Mouse (Mus musculus) left cerebral cortex, postnatal 14 days (tissue): ENCODE data around the gene Oxt. TPM values are rescaled to one million over a fixed set of nuclear protein-coding genes. Genes with fewer than 3 reads are reported as not detected.
A peak's percentile ranks its signal among the peaks of the same experiment; 100 is the strongest.

Experiments used
- DNase-seq, 2 experiments: peaks; one replicate each; pipeline ENCODE4 v3.0.0; 2021 to 2022; ENCODE audit warnings: low spot score in 2 of 2, mixed read lengths in 1 of 2
- intact Hi-C: fragments of 180-260 bp; cut with DNase I; formaldehyde crosslinking; loops from one replicate; pipeline ENCODE4 v1.15.1; 2025
- long read RNA-seq, 2 experiments: library from polyadenylated mRNA; stranded (forward); transcript quantifications; one replicate each; pipeline ENCODE4 v2.0.0; 2021
- total RNA-seq, 2 experiments: library from RNA; stranded (reverse); gene quantifications; 2 replicates each; pipeline ENCODE4 v1.2.3; 2021

The Oxt gene
- total RNA-seq: 1 to 10 TPM in 1 of 2 experiments, not detected in 1; 1.5 TPM
- long read RNA-seq, experiment 1: 0 reads
- long read RNA-seq, experiment 2: 0 reads

- DNase-seq: no peak
- intact Hi-C loops: no loop called here
Observed at GRCm38 (mm10) chr2:130575873-130576272, at the start of gene Oxt. TSS of gene Oxt (plus strand) at chr2:130576173.

DNA sequence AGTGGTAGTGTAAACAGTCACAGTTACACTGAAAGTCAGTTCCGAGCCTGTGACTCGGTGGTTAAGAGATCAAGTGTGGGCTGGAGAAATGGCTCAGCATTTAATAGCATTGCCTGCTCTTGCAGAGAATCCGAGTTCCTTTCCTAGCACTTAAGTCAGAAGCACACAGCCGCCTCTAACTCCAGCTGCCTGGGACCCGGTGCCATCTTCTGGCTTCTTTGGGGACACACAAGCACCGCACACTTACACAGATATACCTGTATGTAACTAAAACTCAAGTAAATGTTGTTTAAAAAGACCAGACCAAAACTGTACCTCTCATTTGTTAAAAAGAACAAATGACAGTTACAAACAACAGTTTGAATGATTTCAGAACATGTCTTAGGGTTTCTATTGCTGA is 47.5 kb upstream of the Oxt start:
- peak in 1 of 2 experiments; percentile 12 for DNase-seq
- intact Hi-C loops: loop anchor here (10.0 kb wide), 1 partner anchor 234 kb away; the partner anchor contains the start of gene Ebf4

- intact Hi-C loops: loop anchor here (10.0 kb wide), 1 partner anchor 234 kb away; the partner anchor contains the start of gene Ebf4
- DNase-seq: no peak
Observed at GRCm38 (mm10) chr2:130529290-130529689, 46.7 kb upstream of the Oxt start.

- intact Hi-C loops: loop anchor here (5.0 to 10.0 kb wide), 2 partner anchors 78 to 235 kb away; partner anchors contain the start of genes Ebf4 and Ptpra
- DNase-seq: no peak
Observed at GRCm38 (mm10) chr2:130529925-130530324, 46.0 kb upstream of the Oxt start.

DNA sequence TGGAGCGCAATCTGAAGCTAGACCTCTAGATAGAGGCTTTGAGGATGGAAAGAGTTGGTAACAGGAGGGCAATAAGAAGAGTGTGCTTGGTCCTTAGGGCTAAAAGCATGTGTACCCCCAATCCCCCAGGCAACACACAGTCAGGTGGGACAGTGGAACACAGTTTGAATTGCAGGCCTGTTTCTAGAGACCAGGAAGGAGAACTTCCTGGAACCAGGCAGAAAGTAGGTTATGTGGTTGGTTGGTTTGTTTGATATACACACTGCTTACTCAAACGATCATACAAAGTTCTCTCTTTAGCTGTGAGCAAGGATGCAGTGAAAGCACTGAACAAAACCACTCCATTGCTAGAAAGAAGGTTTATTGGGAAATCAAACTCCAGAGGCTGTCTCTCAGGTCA is 43.8 kb upstream of the Oxt start:
- DNase-seq: no peak
- intact Hi-C loops: loop anchor here (5.0 kb wide), 1 partner anchor 80 kb away; the partner anchor contains the start of gene Ptpra

DNA sequence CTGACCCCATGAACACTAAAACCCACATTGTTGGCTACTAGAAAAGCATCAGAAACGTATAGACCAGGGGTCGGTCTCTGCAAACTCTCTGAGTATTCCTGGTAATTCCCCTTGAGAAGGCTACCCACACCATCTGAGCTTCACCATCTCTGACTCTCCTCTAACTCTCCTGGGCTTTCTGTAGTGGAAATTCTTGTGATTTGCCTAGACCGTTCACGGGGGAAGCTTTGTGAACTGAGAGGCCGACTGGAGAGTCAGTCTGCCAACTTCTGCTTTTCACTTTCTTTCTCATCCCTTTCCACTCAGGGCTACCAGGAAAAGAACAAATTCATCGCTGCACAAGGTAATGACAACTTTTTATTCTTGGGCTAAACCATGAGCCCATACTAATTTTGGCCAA is 41.0 kb upstream of the Oxt start:
- intact Hi-C loops: no loop called here
- DNase-seq: no peak

GRCm38 (mm10) chr2:130536890-130537289 is 39.1 kb upstream of the Oxt start:
- no peak for DNase-seq

DNA sequence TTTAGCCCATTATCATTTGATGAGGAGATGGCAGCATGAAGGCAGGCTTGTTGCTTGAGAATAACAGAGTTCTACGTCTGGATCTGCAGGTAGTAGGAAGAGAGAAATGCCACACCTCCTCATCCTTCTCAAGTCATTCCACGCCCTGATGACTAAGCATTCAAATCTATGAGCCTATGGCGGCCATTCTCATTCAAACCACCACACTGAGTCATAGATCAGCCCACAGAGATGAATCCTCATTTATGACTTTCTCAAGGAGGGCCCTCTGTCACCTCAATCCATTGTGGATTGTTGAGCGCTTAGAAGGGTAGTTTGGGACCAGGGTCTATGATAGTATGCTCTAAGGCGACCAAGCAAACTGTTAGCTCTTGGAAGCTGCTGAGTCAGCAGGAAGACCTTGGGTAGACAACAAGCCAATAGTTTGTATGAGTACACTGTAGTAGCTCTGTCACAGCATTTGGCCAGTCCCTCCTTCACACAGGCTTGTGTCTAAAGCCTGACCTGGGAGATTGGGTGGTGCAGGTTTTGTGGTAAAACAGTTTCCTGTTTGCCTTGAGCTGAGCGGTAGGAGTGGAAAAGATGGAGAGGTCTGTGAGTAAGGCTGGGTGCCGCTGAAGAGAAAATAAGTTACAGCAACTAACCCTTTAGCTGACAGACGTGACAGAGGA is 37.0 kb upstream of the Oxt start:
- intact Hi-C loops: no loop called here
- DNase-seq: no peak

More at GRCm38 (mm10) chr2:130536890-130537289, 39.1 kb upstream of the Oxt start:
- intact Hi-C loops: no loop called here

- no peak for DNase-seq
- intact Hi-C loops: no loop called here
Observed at GRCm38 (mm10) chr2:130540266-130540665, 35.7 kb upstream of the Oxt start.

DNA sequence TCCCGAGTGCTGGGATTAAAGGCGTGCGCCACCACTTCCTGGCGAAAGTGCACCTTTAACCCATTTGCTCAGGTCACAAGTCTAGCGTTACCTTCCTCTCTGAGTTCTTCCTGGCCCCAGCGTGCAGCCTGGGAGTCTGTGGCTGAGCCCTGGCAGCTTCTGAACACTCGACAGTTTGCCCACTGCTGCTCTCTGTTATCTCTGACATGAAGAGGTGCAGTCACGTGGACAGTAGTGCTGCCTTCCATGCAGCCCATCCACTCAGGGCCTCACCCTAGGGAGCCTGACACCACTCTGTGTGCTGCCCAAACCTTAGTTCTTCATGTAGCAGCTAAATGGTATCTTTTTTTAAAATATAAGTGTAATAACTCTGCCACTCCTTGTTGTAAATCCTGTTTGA is 29.0 kb upstream of the Oxt start:
- no peak for DNase-seq
- intact Hi-C loops: no loop called here

DNA sequence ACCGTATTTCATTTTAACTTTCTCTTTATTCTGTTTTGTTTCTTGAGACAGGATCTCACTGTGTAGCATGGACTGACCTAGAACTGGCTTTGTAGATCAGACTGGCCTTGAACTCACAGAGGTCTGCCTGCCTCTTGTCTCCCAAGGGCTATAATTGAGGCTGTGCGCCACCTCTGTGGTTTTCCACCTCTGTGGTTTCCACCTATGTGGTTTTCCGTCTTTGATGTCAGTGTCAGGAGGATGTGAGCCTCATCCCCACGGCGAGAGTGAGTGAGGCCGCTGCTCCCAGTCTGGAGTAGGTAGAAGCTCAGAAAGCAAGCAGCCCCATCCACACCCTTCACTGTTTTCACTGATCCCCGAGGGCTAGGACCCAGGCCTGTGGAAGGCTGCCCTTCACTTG is 21.1 kb upstream of the Oxt start:
- intact Hi-C loops: no loop called here
- no peak for DNase-seq

GRCm38 (mm10) chr2:130556292-130556691 is 19.7 kb upstream of the Oxt start:
- no peak for DNase-seq
- intact Hi-C loops: no loop called here

DNA sequence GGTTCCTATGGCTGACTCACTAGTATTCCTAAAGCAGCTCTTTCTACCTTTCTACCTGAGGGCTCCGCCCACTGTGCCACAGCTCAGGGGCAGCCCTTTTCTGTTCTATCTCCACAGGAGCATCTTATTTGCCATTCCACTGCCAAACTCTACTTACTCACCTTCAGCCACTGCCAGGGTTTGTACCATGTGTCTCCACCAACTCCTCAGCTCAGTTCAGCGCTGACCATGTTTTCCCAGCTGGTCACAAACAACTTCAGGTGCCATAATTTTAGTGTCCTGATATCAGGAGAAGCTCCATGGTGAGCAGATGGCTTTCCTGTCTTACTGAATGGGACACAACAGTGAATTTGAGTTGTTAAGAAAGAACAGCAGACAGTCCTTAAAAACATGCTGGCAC is 18.5 kb upstream of the Oxt start:
- intact Hi-C loops: no loop called here

DNA sequence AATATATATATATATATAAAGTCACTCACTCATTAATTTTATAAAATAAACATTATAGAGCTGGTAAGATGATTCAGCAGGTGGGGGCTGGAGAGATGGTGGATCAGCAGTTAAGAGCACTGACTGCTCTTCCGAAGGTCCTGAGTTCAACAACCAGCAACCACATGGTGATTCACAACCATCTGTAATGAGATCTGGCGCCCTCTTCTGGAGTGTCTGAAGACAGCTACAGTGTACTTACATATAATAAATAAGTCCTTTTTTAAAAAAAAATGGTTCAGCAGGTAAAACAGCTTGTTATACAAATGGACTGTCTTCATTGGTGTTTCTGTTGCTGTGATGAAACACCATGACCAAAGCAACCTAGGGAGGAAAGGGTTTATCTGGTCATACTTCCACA is 18.0 kb upstream of the Oxt start:
- intact Hi-C loops: no loop called here
- DNase-seq: no peak

More for the DNA sequence above, 18.5 kb upstream of the Oxt start:
- DNase-seq: no peak

GRCm38 (mm10) chr2:130563212-130564055 is 12.5 kb upstream of the Oxt start, which contains the start of gene Mrps26:
TSS of gene Mrps26 (plus strand) at chr2:130563742.
- DNase-seq: peak; percentile 91 to 93
- intact Hi-C loops: loop anchor here (5.0 kb wide), 1 partner anchor 99 kb away; the partner anchor contains the start of gene Ddrgk1

GRCm38 (mm10) chr2:130564063-130564462 is 11.9 kb upstream of the Oxt start:
- DNase-seq: no peak
- intact Hi-C loops: loop anchor here (5.0 kb wide), 1 partner anchor 98 kb away; the partner anchor contains the start of gene Ddrgk1

DNA sequence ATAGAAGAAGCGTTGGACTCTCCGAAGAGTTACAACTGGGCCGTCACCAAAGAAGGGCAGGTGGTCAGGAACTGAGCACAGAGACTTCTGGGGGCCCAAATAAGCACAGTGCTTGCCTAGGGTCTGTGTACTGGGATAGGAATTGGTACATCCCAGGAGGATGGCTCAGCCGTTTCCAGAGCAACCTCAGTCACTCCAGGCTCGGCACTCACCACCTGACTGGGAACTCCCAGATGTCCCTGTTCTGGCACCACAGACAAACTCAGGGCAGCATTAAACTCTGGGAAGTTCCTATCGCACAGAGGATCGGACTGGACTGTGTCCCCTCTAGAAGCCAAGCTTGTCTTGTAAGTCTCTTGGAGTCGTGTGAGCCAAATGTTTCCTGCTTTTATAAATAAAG is 11.0 kb upstream of the Oxt start:
- intact Hi-C loops: loop anchor here (5.0 kb wide), 1 partner anchor 97 kb away; the partner anchor contains the start of gene Ddrgk1
- no peak for DNase-seq

DNA sequence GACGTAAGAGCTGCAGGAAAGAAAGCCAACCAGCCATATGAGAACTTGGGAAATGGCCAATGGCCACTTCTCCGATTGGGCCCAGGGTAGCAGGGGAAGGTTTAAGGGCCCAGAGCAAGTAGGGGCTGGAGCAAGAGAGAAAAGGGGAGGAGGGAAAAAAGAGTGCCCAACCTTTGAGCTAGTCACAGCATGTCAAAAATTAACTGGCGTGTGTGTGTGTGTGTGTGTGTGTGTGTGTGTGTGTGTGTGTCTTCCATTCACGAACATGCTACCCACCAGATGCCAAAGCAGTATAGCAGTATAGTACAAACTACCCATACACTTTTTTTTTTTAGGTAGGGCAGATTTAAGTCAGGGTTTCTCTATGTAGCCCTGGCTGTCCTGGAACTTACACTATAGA is 7.1 kb upstream of the Oxt start:
- DNase-seq: no peak
- intact Hi-C loops: no loop called here

GRCm38 (mm10) chr2:130569926-130570325 is 6.0 kb upstream of the Oxt start:
- intact Hi-C loops: no loop called here
- no peak for DNase-seq

- intact Hi-C loops: no loop called here
- no peak for DNase-seq
Observed at GRCm38 (mm10) chr2:130574960-130575359, 1.0 kb upstream of the Oxt start.
